Mouse (Mus musculus) bone marrow macrophage, adult 2 months (primary cell): ENCODE measurements around the gene Tspyl3.

Experiments
- CTCF ChIP-seq: IDR thresholded peaks from 2 replicates; pipeline ENCODE4 v1.5.1; 2012; ENCODE audit warnings: low read depth, mild to moderate bottlenecking, low read length, moderate library complexity
- POLR2A ChIP-seq: IDR thresholded peaks from 2 replicates; pipeline ENCODE4 v1.6.1; 2012; ENCODE audit warnings: mild to moderate bottlenecking, low read depth, low read length, borderline replicate concordance

DNA sequence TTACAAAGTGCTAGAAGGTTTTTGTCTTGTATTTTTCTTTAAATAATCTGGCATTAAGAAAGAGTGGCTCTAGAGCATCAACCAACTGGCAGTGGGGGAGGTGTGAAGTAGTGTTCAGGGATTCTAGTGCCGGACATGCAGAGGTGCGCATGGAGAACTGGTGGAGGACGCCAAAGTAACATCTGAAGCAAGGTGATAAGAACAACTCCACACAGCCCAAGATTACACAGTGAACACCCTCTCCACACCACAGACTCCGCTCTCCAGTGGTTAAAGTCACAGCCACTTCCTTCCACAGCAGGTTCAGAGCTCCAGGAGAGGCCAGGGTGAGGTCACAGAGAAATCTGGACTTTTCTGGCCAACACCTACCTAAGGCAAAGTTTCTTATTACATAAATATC lies 2.7 kb upstream of the Tspyl3 start:
- TF ChIP-seq POLR2A = no peak
- TF ChIP-seq CTCF = no peak
